Mouse (Mus musculus) hindbrain, postnatal 0 days (tissue): ENCODE data around the gene Nfkbil1. TPM values are rescaled to one million over a fixed set of nuclear protein-coding genes. Genes with fewer than 3 reads are reported as not detected.

ENCODE experiments used
- ATAC-seq: fragments of 200-750 bp; cut with Nextera tagmentation; 2 replicates; pipeline ENCODE4 v1.8.0; 2017; ENCODE audit warnings: mild to moderate bottlenecking, moderate TSS enrichment, moderate library complexity
- DNase-seq: peaks from one replicate; pipeline ENCODE4 v3.0.0-alpha.2; 2015; ENCODE audit warnings: low spot score
- H3K27ac ChIP-seq: fragments of 300-500 bp; sonication (generic); 2 replicates; pipeline ENCODE4 v1.5.1; 2014; ENCODE audit warnings: mild to moderate bottlenecking
- H3K27me3 ChIP-seq: fragments of 300-500 bp; sonication (generic); 2 replicates; pipeline ENCODE4 v1.6.1; 2014; ENCODE audit warnings: low read length, mixed read lengths; ENCODE audit not compliant: insufficient read depth
- H3K36me3 ChIP-seq: fragments of 300-500 bp; sonication (generic); 2 replicates; pipeline ENCODE4 v1.6.1; 2014; ENCODE audit warnings: low read length, mixed read lengths; ENCODE audit not compliant: insufficient read depth
- H3K4me1 ChIP-seq: fragments of 300-500 bp; sonication (generic); 2 replicates; pipeline ENCODE4 v1.6.1; 2014; ENCODE audit warnings: antibody characterized with exemption, low read length, mixed read lengths; ENCODE audit not compliant: insufficient read depth
- H3K4me2 ChIP-seq: fragments of 300-500 bp; sonication (generic); 2 replicates; pipeline ENCODE4 v1.6.1; 2014; ENCODE audit warnings: low read depth, mild to moderate bottlenecking, low read length, moderate library complexity, mixed read lengths
- H3K4me3 ChIP-seq: fragments of 300-500 bp; sonication (generic); 2 replicates; pipeline ENCODE4 v1.5.1; 2014; ENCODE audit warnings: low read length
- H3K9ac ChIP-seq: fragments of 300-500 bp; sonication (generic); replicated peaks from 2 replicates; pipeline ENCODE4 v1.6.1; 2014; ENCODE audit warnings: mild to moderate bottlenecking, low read length, moderate library complexity, mixed read lengths
- H3K9me3 ChIP-seq: fragments of 300-500 bp; sonication (generic); 2 replicates; pipeline ENCODE4 v1.6.1; 2016; ENCODE audit warnings: low read length, mixed read lengths
- CTCF ChIP-seq: IDR thresholded peaks from 2 replicates; pipeline ENCODE4 v1.5.1; 2016; ENCODE audit warnings: antibody characterized with exemption, control low read depth, low read depth
- WGBS: fragments of 180-500 bp; shearing (Covaris S2); extraction: QIAGEN DNeasy Blood & Tissue Kit; methylation state at CpG from one replicate; pipeline ENCODE4 v1.1.7; 2014; 5-methylcytosine and 5-hydroxymethylcytosine counted together
- polyA plus RNA-seq: library from polyadenylated mRNA; unstranded; fragments of >200 nt; fragmentation: Nextera tagmentation; extraction: Ambion mirVana; gene quantifications from 2 replicates; pipeline ENCODE4 v1.2.1, GENCODE M21; 2015
- total RNA-seq: library from RNA; depleted of rRNA; stranded (reverse); fragments of >200 nt; gene quantifications from 2 replicates; pipeline ENCODE4 v1.2.3, GENCODE M21; 2014

Nfkbil1 gene
- total and polyA plus RNA-seq, 2 experiments from 2014 or later = 12.9 to 15.5 TPM

DNA sequence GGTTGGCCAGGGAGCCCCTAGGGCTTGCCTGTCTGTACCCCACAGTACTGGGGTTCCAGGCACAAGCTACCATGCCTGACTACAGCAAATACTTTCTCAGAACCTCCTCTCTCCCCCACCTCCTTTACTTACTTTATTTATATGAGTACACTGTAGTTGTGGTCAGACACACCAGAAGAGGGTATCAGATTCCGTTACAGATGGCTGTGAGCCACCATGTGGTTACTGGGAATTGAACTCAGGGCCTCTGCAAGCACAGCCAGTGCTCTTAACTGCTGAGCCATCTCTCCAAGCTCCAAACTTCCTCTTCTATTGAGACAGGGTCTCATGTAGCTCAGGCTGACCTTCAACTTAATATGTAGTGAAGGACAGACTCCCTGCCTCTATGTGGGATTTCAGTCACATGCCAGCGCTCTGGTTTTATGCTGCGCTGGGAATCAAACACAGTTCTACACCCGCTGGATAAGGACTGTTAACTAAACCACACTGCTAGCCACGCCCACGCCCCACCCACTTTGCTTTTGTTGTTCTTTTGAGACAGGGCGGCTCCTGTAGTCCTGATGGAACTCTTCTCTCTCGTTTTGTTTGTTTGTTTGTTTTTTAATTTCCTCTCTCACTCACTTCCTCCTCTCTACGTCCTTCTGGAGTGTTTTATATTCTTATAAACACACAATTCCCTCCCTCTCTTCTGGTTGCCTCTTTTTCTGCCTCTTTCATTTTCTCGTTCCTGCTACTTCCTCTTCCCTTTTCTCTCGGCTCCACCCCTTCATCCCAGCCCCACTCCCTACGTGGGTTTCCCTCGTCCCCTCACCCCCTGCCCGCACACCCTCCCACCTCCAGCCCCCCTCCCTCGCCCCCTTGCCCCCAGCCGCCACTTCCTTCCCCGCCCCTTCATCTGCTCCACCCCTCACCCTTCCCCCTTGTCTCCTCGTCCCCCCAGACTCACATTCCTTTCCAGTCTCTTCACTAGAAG lies 49.7 kb downstream of the Nfkbil1 start:
- ATAC-seq = peak; percentile 69; the same call in 1 of the 2 replicates
- H3K27ac ChIP-seq = peak overlapping the region; percentile 66
- DNase-seq = peak; percentile 46
- no peaks in the 10 kb centered on the region for H3K27me3 ChIP-seq
- WGBS = 4% methylated on average over 17 of the region's 18 CpGs
- no peaks in the 10 kb centered on the region for H3K4me1 ChIP-seq
- no peaks in the 10 kb centered on the region for H3K36me3 ChIP-seq
- peak overlapping the region; percentile 35; the same call in 1 of the 2 replicates for H3K9ac ChIP-seq
- H3K9me3 ChIP-seq = no peaks in the 10 kb centered on the region
- H3K4me2 ChIP-seq = peak overlapping the region; percentile 63
- peak overlapping the region; percentile 38 for H3K4me3 ChIP-seq
- no peak for TF ChIP-seq CTCF

DNA sequence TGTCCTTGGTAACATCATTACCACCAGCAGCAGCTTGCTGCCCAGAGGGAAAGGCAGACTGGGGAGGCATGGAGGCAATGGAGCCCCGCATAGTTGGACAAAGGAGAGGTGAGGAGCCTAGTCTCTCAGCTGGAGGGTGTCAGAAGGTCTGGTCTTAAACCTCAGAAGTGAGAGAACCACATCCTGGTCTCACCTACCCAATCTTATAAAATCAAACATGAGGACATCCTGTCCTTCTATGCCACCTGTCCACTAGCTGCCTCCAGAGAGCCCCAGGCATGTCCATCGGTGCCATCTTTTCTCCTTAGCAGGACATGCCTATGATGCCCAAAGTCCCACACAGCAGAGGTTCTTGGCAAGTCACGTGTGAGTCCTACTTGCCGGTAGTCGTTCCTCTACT lies 55.5 kb downstream of the Nfkbil1 start:
- Histone ChIP-seq H3K4me3 (no peak overlapping the region), H3K4me1 (no peaks in the 10 kb centered on the region), H3K9me3 (no peaks in the 10 kb centered on the region), H3K27me3 (no peaks in the 10 kb centered on the region), H3K27ac (no peak overlapping the region), H3K36me3 (no peaks in the 10 kb centered on the region), H3K9ac (no peak overlapping the region), H3K4me2 (no peak overlapping the region)
- no peak for DNase-seq
- ATAC-seq = no peak
- WGBS = 84% methylated on average over 5 of the region's 5 CpGs
- TF ChIP-seq CTCF = no peak

DNA sequence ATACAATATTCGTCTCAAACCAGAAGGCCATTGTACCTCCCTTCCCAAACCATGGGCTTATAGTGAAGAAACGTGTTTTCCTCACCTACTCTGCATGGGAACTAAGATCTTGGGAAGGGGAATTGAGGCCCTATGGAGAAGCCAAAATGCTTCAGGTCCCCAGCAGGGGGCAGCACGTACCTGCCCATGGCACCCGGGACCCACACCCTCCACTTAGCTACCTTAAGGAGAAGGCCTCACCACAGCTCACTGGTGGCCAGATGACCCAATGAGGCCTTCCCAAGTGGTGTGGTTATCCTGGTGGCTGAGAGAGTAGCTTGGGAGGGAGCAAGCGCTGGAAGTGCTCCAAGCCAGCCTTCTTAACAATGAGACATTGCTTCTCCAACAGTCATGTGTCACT lies 57.1 kb downstream of the Nfkbil1 start:
- H3K27ac ChIP-seq = no peak overlapping the region
- no peak overlapping the region for H3K4me2 ChIP-seq
- H3K9ac ChIP-seq = no peak overlapping the region
- H3K4me1 ChIP-seq = no peaks in the 10 kb centered on the region
- H3K27me3 ChIP-seq = no peaks in the 10 kb centered on the region
- ATAC-seq (no peak), DNase-seq (peak; percentile 69)
- 15% methylated on average over 5 of the region's 5 CpGs for WGBS
- no peaks in the 10 kb centered on the region for H3K36me3 ChIP-seq
- no peak overlapping the region for H3K4me3 ChIP-seq
- H3K9me3 ChIP-seq = no peaks in the 10 kb centered on the region
- TF ChIP-seq CTCF = peak; percentile 77

DNA sequence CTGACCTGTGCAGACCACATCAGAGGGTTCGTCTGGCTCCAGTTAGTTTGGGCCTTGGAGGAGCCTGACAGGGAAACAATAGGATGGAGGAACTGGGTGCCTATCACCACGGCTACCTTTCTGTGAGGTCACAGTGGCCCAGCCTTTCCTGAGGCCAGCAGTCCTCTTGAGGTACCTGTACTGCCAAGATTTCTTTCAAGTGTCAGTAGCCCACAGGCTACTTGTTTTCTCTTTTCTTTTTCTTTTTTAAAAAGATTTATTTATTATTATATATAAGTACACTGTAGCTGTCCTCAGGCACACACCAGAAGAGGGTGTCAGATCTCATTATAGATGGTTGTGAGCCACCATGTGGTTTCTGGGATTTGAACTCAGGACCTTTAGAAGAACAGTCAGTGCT lies 59.6 kb downstream of the Nfkbil1 start, which contains the start of gene Aif1:
Gene Aif1 (minus strand): TSS at position 101 of the 400 bp plus-strand sequence.
- Histone ChIP-seq H3K4me1 (no peaks in the 10 kb centered on the region), H3K9me3 (no peaks in the 10 kb centered on the region), H3K4me2 (no peak within 1 kb of the TSS), H3K27ac (no peak within 1 kb of the TSS), H3K4me3 (no peak within 1 kb of the TSS), H3K36me3 (no peaks in the 10 kb centered on the region), H3K27me3 (no peaks in the 10 kb centered on the region), H3K9ac (no peak within 1 kb of the TSS)
- DNase-seq = no peak
- 41% methylated on average over 2 of the region's 2 CpGs for WGBS
- no peak for ATAC-seq
- TF ChIP-seq CTCF = no peak

DNA sequence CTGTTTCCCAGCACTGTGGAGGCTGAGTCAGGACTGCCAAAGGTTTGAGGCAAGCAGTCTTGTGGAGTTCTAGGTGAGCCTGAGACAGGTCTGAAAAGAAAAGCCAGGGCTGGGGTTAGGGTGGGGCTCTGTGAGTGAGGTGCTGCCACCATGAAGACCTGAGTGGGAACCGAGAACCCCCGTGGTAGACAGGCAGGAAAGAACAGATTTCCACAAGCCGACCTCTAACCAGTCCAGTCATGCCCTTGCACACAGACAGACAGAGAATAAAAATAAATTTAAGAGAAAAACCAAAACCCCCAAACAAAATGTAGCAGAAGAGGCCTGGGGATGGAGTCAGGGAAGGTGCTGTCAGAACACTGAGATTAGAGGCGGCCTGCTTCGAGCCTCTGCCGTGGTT lies 60.2 kb downstream of the Nfkbil1 start:
- no peaks in the 10 kb centered on the region for H3K27me3 ChIP-seq
- no peaks in the 10 kb centered on the region for H3K9me3 ChIP-seq
- H3K27ac ChIP-seq = no peak overlapping the region
- no peak overlapping the region for H3K4me3 ChIP-seq
- H3K4me2 ChIP-seq = no peak overlapping the region
- WGBS = 75% methylated on average over 6 of the region's 6 CpGs
- no peak overlapping the region for H3K9ac ChIP-seq
- no peak for TF ChIP-seq CTCF
- ATAC-seq (no peak), DNase-seq (no peak)
- H3K4me1 ChIP-seq = no peaks in the 10 kb centered on the region
- no peaks in the 10 kb centered on the region for H3K36me3 ChIP-seq

DNA sequence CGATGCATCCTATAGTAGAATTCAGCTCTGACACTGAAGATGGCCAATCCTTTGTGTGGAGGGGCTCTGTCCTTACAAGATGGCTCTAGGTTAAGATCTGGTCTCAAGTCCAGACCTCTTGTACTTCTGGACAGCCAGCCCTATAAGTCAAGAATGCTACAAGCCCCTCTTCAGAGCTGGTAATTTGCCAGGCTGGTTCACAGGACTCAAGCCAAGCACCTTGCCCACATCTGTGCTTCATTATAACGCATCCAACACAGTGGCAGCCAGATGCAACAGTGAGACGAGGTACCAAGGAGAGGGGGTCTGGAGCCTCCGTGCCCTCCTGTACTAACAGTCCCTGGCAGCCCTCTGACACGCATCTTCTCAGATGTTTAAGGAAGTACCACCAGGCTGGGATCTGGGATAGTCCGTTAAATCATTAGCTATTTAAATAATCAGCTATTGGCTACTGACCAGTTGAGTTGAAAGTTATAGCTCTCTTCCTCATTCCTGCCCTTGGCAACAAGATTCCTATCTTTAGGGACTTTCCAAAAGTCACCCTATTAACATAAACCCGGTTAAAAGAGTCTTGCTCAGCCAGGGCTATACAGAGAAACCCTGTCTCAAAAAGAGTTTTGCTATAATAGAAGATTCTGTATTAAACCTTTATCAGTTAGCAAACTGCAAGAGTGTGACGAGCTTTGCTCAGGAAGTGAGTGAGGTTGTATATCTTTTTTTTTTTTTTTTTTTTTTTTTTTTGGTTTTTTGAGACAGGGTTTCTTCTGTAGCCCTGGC lies 61.2 kb downstream of the Nfkbil1 start:
- no peak overlapping the region for H3K9ac ChIP-seq

More for the DNA sequence above, 61.2 kb downstream of the Nfkbil1 start:
- Histone ChIP-seq H3K4me3 (no peak overlapping the region), H3K36me3 (no peaks in the 10 kb centered on the region), H3K27ac (no peak overlapping the region), H3K9me3 (no peaks in the 10 kb centered on the region), H3K4me1 (no peaks in the 10 kb centered on the region), H3K27me3 (no peaks in the 10 kb centered on the region), H3K4me2 (no peak overlapping the region)
- no peak for TF ChIP-seq CTCF
- ATAC-seq (no peak), DNase-seq (no peak)
- WGBS = 71% methylated on average over 8 of the region's 8 CpGs
